Mouse (Mus musculus) kidney, embryonic 14.5 days (tissue): ENCODE results near the gene Gm14288. TPM values are rescaled to one million over a fixed set of nuclear protein-coding genes. Genes with fewer than 3 reads are reported as not detected.
"Not testable (repeated sequence)": the region's sequence is repeated elsewhere in the genome, so short reads cannot be mapped to it uniquely, and the experiment has no call there.

Source experiments
- ATAC-seq: fragments of 200-750 bp; cut with Nextera tagmentation; 2 replicates; pipeline ENCODE4 v1.8.0; 2017; ENCODE audit warnings: moderate number of reproducible peaks, mild to moderate bottlenecking, moderate TSS enrichment, moderate library complexity; ENCODE audit not compliant: low FRiP score, low TSS enrichment
- H3K27ac ChIP-seq: fragments of 300-500 bp; sonication (generic); 2 replicates; pipeline ENCODE4 v1.5.1; 2014; ENCODE audit warnings: low read depth, mild to moderate bottlenecking, low read length, moderate library complexity, mixed read lengths
- H3K27me3 ChIP-seq: fragments of 300-500 bp; sonication (generic); 2 replicates; pipeline ENCODE4 v1.6.1; 2014; ENCODE audit warnings: mild to moderate bottlenecking, low read length; ENCODE audit not compliant: control insufficient read depth, insufficient read depth
- H3K36me3 ChIP-seq: fragments of 300-500 bp; sonication (generic); 2 replicates; pipeline ENCODE4 v1.6.1; 2014; ENCODE audit warnings: low read length, mixed read lengths; ENCODE audit not compliant: control insufficient read depth, insufficient read depth
- H3K4me1 ChIP-seq: fragments of 300-500 bp; sonication (generic); 2 replicates; pipeline ENCODE4 v1.6.1; 2014; ENCODE audit warnings: low read length, mixed read lengths; ENCODE audit not compliant: control insufficient read depth, insufficient read depth
- H3K4me2 ChIP-seq: fragments of 300-500 bp; sonication (generic); replicated peaks from 2 replicates; pipeline ENCODE4 v1.6.1; 2014; ENCODE audit warnings: low read depth, mild to moderate bottlenecking, low read length
- H3K4me3 ChIP-seq: fragments of 300-500 bp; sonication (generic); 2 replicates; pipeline ENCODE4 v1.5.1; 2014; ENCODE audit warnings: mild to moderate bottlenecking, low read length
- H3K9ac ChIP-seq: fragments of 300-500 bp; sonication (generic); 2 replicates; pipeline ENCODE4 v1.6.1; 2014; ENCODE audit warnings: low read depth, mild to moderate bottlenecking, low read length, moderate library complexity
- H3K9me3 ChIP-seq: fragments of 300-500 bp; sonication (generic); 2 replicates; pipeline ENCODE4 v1.6.1; 2016; ENCODE audit warnings: low read length; ENCODE audit not compliant: control insufficient read depth
- WGBS: fragments of 180-500 bp; shearing (Covaris S2); extraction: QIAGEN DNeasy Blood & Tissue Kit; methylation state at CpG from one replicate; pipeline ENCODE4 v1.1.7; 2014; 5-methylcytosine and 5-hydroxymethylcytosine counted together
- polyA plus RNA-seq: library from polyadenylated mRNA; unstranded; fragments of >200 nt; fragmentation: Nextera tagmentation; extraction: Ambion mirVana; gene quantifications from 2 replicates; pipeline ENCODE4 v1.2.1, GENCODE M21; 2014

The Gm14288 gene
- polyA plus RNA-seq: 1.8 and 5.6 TPM in 2 replicates

DNA sequence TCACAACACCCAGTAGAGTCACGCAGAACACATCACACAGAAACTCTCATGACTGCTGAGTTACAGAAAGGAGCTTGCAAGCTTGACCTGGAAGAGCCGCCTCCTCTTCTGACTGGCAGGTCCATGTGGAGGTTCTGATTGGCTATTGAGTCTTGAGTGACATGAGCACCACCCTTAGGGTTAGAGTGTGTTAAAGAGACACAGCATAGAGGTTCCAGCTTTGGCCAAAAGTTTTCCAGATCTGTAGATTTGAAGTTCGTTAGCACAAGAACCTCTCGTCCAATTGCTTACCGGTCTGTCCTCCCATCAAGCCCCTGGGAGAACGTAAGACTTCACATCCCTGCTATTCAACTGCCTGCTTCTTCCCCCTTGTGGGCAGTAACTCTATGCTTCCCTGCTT lies at the start of gene Gm14288:
Gm14288 (minus strand) TSS at position 101 of the 400 bp plus-strand sequence.
- not testable (repeated sequence) for H3K27me3 ChIP-seq, H3K4me1 ChIP-seq, H3K4me3 ChIP-seq, H3K27ac ChIP-seq, ATAC-seq, H3K4me2 ChIP-seq, H3K9me3 ChIP-seq, H3K36me3 ChIP-seq, H3K9ac ChIP-seq
- no CpG with 5 or more reads among the region's 6 CpGs for WGBS

DNA sequence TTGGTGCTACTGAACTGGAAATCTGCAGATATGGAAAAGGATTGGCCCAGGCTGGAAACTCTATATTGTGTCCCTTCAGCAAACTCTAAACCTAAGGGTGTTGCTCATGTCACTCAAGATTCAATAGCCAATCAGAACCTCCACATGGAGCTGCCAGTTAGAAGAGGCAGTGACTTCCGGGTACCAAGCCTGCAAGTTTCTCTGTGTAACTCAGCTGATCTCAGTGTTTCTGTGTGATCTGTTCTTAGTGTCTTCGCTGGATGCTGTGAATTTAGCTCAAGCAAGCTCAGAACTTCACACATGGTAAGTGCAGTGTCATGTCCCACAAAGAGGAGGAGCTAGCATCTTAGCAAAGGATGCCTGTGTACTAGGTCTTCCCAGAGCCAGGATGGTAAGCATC lies 59.7 kb downstream of the Gm14288 start, which contains the start of gene Gm2007:
Gm2007 (plus strand) TSS at position 301 of the 400 bp plus-strand sequence.
- H3K36me3 ChIP-seq, H3K9ac ChIP-seq, H3K27me3 ChIP-seq, H3K9me3 ChIP-seq, H3K4me3 ChIP-seq, H3K4me1 ChIP-seq, H3K27ac ChIP-seq, H3K4me2 ChIP-seq, ATAC-seq: not testable (repeated sequence)
- no CpG with 5 or more reads among the region's 2 CpGs for WGBS

Other genes with a start within 250 kb of the Gm14288 start
- gene Gm11007, start 157.1 kb downstream of the Gm14288 start, polyA plus RNA-seq: not detected in 2 replicates
- gene Zfp969, start 97.4 kb downstream of the Gm14288 start, polyA plus RNA-seq: 13.9 and 29.0 TPM in 2 replicates
- gene Gm2007, start 59.6 kb downstream of the Gm14288 start, polyA plus RNA-seq: not detected in 2 replicates
- 23.8 and 27.7 TPM in 2 replicates for gene Gm6710, start 68.1 kb upstream of the Gm14288 start, polyA plus RNA-seq
- 2.6 and 6.4 TPM in 2 replicates for gene Zfp966, start 130.0 kb upstream of the Gm14288 start, polyA plus RNA-seq
- 22.5 and 25.3 TPM in 2 replicates for gene Gm2026, start 164.2 kb upstream of the Gm14288 start, polyA plus RNA-seq